Mouse (Mus musculus) adipocyte (in vitro differentiated cells): ENCODE measurements around the gene Idi2.
"Not testable (repeated sequence)": the region's sequence is repeated elsewhere in the genome, so short reads cannot be mapped to it uniquely, and the experiment has no call there.

ENCODE experiments used
- DNase-seq: peaks from one replicate; pipeline ENCODE4 v3.0.0-alpha.2; 2016; ENCODE audit warnings: low spot score

Idi2 gene

DNA sequence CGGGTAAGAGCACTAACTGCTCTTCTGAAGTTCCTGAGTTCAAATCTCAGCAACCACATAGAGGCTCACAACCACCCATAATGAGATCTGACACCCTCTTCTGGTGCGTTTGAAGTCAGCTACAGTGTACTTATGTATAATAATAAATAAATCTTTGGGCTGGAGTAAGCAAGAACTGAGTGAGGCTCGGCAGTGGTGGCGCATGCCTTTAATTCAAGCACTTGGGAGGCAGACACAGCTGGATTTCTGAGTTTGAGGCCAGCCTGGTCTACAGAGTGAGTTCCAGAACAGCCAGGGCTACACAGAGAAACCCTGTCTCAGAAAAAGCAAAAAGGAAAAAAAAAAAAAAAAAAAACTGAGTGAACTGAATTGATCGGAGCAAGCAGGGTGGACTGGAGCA lies 44.6 kb downstream of the Idi2 start:
- not testable (repeated sequence) for DNase-seq

DNA sequence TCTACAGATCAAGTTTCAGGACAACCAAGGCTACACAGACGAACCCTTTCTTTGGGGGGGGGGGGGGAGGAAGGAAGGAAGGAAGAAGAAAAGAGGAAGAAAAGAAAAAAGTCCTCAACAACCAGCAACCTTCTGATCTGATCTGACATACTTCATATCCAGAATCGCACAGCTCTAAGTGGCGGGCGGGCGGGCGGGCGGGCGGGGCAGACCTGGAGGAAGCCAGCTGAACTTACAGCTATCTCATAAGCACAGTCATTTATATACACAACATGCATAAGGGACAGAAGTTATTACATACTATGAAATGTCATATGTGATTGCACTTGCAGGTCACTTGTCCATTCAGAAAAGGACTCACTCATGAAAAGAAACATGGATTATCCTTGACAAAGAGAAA lies 46.8 kb downstream of the Idi2 start:
- DNase-seq, result no peak

DNA sequence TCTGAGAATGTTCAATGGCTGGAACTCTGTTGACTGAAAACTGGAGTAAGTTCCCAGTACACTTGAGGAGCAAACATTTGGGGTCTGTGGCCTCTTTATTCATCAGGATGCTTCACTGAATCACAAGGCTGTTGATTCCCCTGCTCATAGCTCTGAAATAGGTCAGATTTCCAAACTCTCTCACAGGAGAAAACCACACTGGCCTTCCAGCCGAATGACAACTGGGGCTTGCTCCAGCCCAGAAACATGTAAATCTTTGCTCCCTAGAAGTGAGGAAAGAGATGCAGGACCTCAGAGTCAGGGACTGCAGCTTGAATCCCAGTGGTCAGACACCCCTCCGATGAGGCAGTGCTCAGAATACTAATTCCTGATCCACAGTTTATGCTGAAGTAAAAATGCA lies 50.6 kb downstream of the Idi2 start:
- no peak for DNase-seq
